Mouse (Mus musculus): ENCODE measurements at regions not wholly inside any gene's neighbourhood (a gene's known extent, or its start where the extent isn't known, plus 50 kb on each side); places are given as distances from the start of the nearest gene placed in this dataset.

- no peak overlapping the region for H3K27ac ChIP-seq (ENCODE audit: insufficient read depth, low read depth)
- in situ Hi-C loops (cut with MboI; ENCODE audit: low pct_ligation_motif_present, low pct_unique_long_range_greater_than_20kb, low sequenced_read_pairs) = loop anchor here (10.0 kb wide), 1 partner anchor 150 kb away; no protein-coding TSS in a partner anchor
- dilution Hi-C loops (cut with MboI; ENCODE audit: extremely low pct_ligation_motif_present, extremely low pct_unique_long_range_greater_than_20kb, low sequenced_read_pairs) = no loop called here
Measured at GRCm38 (mm10) chr6:117675059-117675800, 165.8 kb upstream of the Zfp637 start.

GRCm38 (mm10) chr6:117676064-117676821 is 164.7 kb upstream of the Zfp637 start:
- H3K79me2 ChIP-seq (replicated peaks; ENCODE audit: control insufficient read depth, extremely low read depth, insufficient read depth, poor library complexity, severe bottlenecking) = no peaks in the 10 kb centered on the region
- H3K9me3 ChIP-seq (replicated peaks; ENCODE audit: low read length) = peaks cover 7% of the 10 kb centered on the region
- in situ Hi-C loops (cut with MboI; ENCODE audit: low pct_ligation_motif_present, low pct_unique_long_range_greater_than_20kb, low sequenced_read_pairs) = loop anchor here (10.0 kb wide), 1 partner anchor 149 kb away; no protein-coding TSS in a partner anchor
- no peak overlapping the region for H3K4me2 ChIP-seq (ENCODE audit: insufficient read depth, low read depth, poor library complexity, severe bottlenecking)
- no peak overlapping the region for H3K9ac ChIP-seq (ENCODE audit: insufficient read depth, low read depth)
- H3K27ac ChIP-seq (ENCODE audit: insufficient read depth, low read depth) = no peak overlapping the region
- TF ChIP-seq E2F4 (IDR thresholded peaks at IDR 0.05; ENCODE audit: insufficient replicate concordance, low read depth, low read length) (no peak), BHLHE40 (IDR thresholded peaks at IDR 0.05; ENCODE audit: low read depth, low read length) (peak; percentile 34; the same call in 1 of the 2 replicates), MAZ (IDR thresholded peaks at IDR 0.05; ENCODE audit: low read depth, low read length) (no peak), CHD2 (IDR thresholded peaks at IDR 0.05; ENCODE audit: low read length) (no peak)
- H3K27me3 ChIP-seq (replicated peaks) = peaks cover 68% of the 10 kb centered on the region
- H3K4me3 ChIP-seq (replicated peaks in 1 of 3; ENCODE audit: low read depth in 2 of 3, low read length in 2 of 3, poor library complexity in 1 of 3) = no peak overlapping the region
- no peaks in the 10 kb centered on the region for H3K36me3 ChIP-seq (replicated peaks in 1 of 2; ENCODE audit: control insufficient read depth in 1 of 2, insufficient read depth in 1 of 2, low read length in 1 of 2)
- H3K4me1 ChIP-seq (ENCODE audit: control insufficient read depth in 1 of 2, insufficient read depth in 2 of 2) = peaks cover 0 to 12% of the 10 kb centered on the region in 2 experiments; a peak in 1 of 4 replicates
- DNase-seq (ENCODE audit: extremely low read depth) = no peak
- dilution Hi-C loops (cut with MboI; ENCODE audit: extremely low pct_ligation_motif_present, extremely low pct_unique_long_range_greater_than_20kb, low sequenced_read_pairs) = no loop called here

More at GRCm38 (mm10) chr6:117675059-117675800, 165.8 kb upstream of the Zfp637 start:
- DNase-seq (ENCODE audit: extremely low read depth) = peak; percentile 50
- Histone ChIP-seq H3K9me3 (replicated peaks; ENCODE audit: low read length) (peaks cover 3% of the 10 kb centered on the region), H3K4me1 (ENCODE audit: control insufficient read depth in 1 of 2, insufficient read depth in 2 of 2) (peaks cover 0 to 12% of the 10 kb centered on the region in 2 experiments; a peak in 1 of 4 replicates), H3K36me3 (replicated peaks in 1 of 2; ENCODE audit: control insufficient read depth in 1 of 2, insufficient read depth in 1 of 2, low read length in 1 of 2) (no peaks in the 10 kb centered on the region), H3K4me2 (ENCODE audit: insufficient read depth, low read depth, poor library complexity, severe bottlenecking) (no peak overlapping the region), H3K79me2 (replicated peaks; ENCODE audit: control insufficient read depth, extremely low read depth, insufficient read depth, poor library complexity, severe bottlenecking) (no peaks in the 10 kb centered on the region), H3K4me3 (replicated peaks in 1 of 3; ENCODE audit: low read depth in 2 of 3, low read length in 2 of 3, poor library complexity in 1 of 3) (no peak overlapping the region), H3K9ac (ENCODE audit: insufficient read depth, low read depth) (no peak overlapping the region), H3K27me3 (replicated peaks) (peaks cover 74% of the 10 kb centered on the region)
- TF ChIP-seq POLR2AphosphoS2 (IDR thresholded peaks at IDR 0.05; ENCODE audit: low read depth, low read length) (no peak), ELF1 (IDR thresholded peaks at IDR 0.05; ENCODE audit: low read depth, low read length) (no peak), MEF2A (IDR thresholded peaks at IDR 0.05; ENCODE audit: borderline replicate concordance, low read depth, low read length) (0 out of 2 replicates have a peak, but pooled peaks have one; percentile 23), MXI1 (IDR thresholded peaks at IDR 0.05; ENCODE audit: low read depth, low read length) (no peak), MAX (IDR thresholded peaks at IDR 0.05; ENCODE audit: low read length) (0 out of 2 replicates have a peak, but pooled peaks have one; percentile 28), RAD21 (IDR thresholded peaks at IDR 0.05; ENCODE audit: low read depth, low read length) (peak; percentile 35), NELFE (IDR thresholded peaks at IDR 0.05; ENCODE audit: low read depth, low read length) (peak; percentile 79; the same call in 1 of the 2 replicates), GABPA (IDR thresholded peaks at IDR 0.05; ENCODE audit: insufficient replicate concordance, low read depth, low read length) (no peak), ETS1 (conservative IDR thresholded peaks at IDR 0.05; ENCODE audit: low read depth, low read length) (no peak), SMC3 (IDR thresholded peaks at IDR 0.05; ENCODE audit: low read depth, low read length) (peak; percentile 75), POLR2A (IDR thresholded peaks at IDR 0.05; ENCODE audit: low read depth, low read length) (no peak), TCF12 (IDR thresholded peaks at IDR 0.05; ENCODE audit: low read depth, low read length) (0 out of 2 replicates have a peak, but pooled peaks have one; percentile 29), CTCF (conservative IDR thresholded peaks at IDR 0.05 in 1 of 2, IDR thresholded peaks at IDR 0.05 in 1 of 2; ENCODE audit: low read depth in 2 of 2, low read length in 2 of 2) (peak; percentile 80 to 100)
